Mouse (Mus musculus): ENCODE data around the gene Top1. TPM values are rescaled to one million over a fixed set of nuclear protein-coding genes. Genes with fewer than 3 reads are reported as not detected.

Top1 gene
- total and polyA plus RNA-seq, 3 experiments = 89.8 to 312 (median 91.3) TPM

DNA sequence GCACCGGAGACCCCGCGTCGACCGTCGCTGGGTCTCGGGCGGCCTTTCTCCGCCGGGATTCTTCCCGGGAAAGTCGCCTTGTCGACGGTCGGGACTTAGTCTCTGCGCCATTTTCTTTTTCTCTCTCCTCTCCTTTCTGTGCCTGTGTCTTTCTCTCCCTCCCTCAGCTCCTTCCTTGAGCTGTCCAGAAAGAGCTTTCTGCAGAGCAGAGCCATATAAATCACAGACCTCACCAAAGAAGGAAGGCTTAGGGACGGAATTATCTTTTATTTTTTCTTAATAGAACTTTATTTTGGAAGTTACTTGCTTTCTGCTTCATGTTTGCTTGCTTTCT is 1.1 kb downstream of the Top1 start:
- Histone ChIP-seq H3K4me1 (ENCODE audit: control insufficient read depth in 1 of 2, insufficient read depth in 2 of 2) (peaks cover 0 to 20% of the 10 kb centered on the region in 2 experiments; a peak in 2 of 4 replicates), H3K79me2 (replicated peaks; ENCODE audit: control insufficient read depth, extremely low read depth, insufficient read depth, poor library complexity, severe bottlenecking) (peaks cover 40% of the 10 kb centered on the region), H3K27ac (ENCODE audit: insufficient read depth, low read depth) (peak overlapping the region; percentile 53), H3K4me3 (replicated peaks in 1 of 3; ENCODE audit: low read depth in 2 of 3, low read length in 2 of 3, poor library complexity in 1 of 3) (peak overlapping the region; percentile 85 to 96 (median 92)), H3K36me3 (replicated peaks in 1 of 2; ENCODE audit: control insufficient read depth in 1 of 2, insufficient read depth in 1 of 2, low read length in 1 of 2) (no peaks in the 10 kb centered on the region), H3K4me2 (ENCODE audit: insufficient read depth, low read depth, poor library complexity, severe bottlenecking) (peak overlapping the region; percentile 17; the same call in 1 of the 2 replicates), H3K9me3 (replicated peaks; ENCODE audit: low read length) (no peaks in the 10 kb centered on the region), H3K27me3 (replicated peaks) (no peaks in the 10 kb centered on the region), H3K9ac (ENCODE audit: insufficient read depth, low read depth) (peak overlapping the region; percentile 92)
- dilution Hi-C loops (cut with MboI; ENCODE audit: extremely low pct_ligation_motif_present, extremely low pct_unique_long_range_greater_than_20kb, low sequenced_read_pairs) = no loop called here
- peak; percentile 45 for DNase-seq (ENCODE audit: extremely low read depth)
- in situ Hi-C loops (cut with MboI; ENCODE audit: low pct_ligation_motif_present, low pct_unique_long_range_greater_than_20kb, low sequenced_read_pairs) = no loop called here
- TF ChIP-seq ETS1 (conservative IDR thresholded peaks at IDR 0.05; ENCODE audit: low read depth, low read length) (no peak), E2F4 (IDR thresholded peaks at IDR 0.05; ENCODE audit: insufficient replicate concordance, low read depth, low read length) (no peak), RAD21 (IDR thresholded peaks at IDR 0.05; ENCODE audit: low read depth, low read length) (no peak), USF1 (IDR thresholded peaks at IDR 0.05; ENCODE audit: low read depth, low read length) (no peak), NELFE (IDR thresholded peaks at IDR 0.05; ENCODE audit: low read depth, low read length) (no peak), CHD1 (IDR thresholded peaks at IDR 0.05; ENCODE audit: low read depth, low read length) (no peak; the same call in 1 of the 2 replicates)

DNA sequence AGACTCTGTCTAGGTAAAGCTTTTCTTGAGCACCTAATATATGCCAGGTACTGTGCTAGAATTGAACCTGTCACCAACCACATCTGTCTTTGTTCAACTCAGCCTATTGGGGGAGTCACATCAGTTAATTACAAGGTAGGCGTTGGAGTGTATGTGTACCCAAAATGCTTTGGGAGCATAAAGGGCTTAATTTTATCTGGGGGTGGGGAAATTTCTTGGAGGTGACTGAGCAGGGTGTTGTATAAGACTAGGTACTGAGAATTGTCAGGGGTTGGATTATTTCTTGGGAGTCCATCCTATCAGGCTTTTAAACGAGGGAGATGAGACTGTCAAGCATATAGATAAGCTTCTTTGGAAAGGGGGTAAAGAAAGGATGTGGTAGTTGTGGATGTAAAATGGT is 2.4 kb downstream of the Top1 start:
- Histone ChIP-seq H3K9ac (ENCODE audit: insufficient read depth, low read depth) (peak overlapping the region; percentile 92), H3K27ac (ENCODE audit: insufficient read depth, low read depth) (peak overlapping the region; percentile 56; the same call in 1 of the 2 replicates), H3K27me3 (replicated peaks) (no peaks in the 10 kb centered on the region), H3K4me3 (replicated peaks in 1 of 3; ENCODE audit: low read depth in 2 of 3, low read length in 2 of 3, poor library complexity in 1 of 3) (peak overlapping the region; percentile 63 to 92 (median 85)), H3K36me3 (replicated peaks in 1 of 2; ENCODE audit: control insufficient read depth in 1 of 2, insufficient read depth in 1 of 2, low read length in 1 of 2) (peaks cover 3 to 9% of the 10 kb centered on the region in 2 experiments), H3K9me3 (replicated peaks; ENCODE audit: low read length) (no peaks in the 10 kb centered on the region), H3K79me2 (replicated peaks; ENCODE audit: control insufficient read depth, extremely low read depth, insufficient read depth, poor library complexity, severe bottlenecking) (peaks cover 52% of the 10 kb centered on the region), H3K4me1 (ENCODE audit: control insufficient read depth in 1 of 2, insufficient read depth in 2 of 2) (peaks cover 3 to 26% of the 10 kb centered on the region in 2 experiments; a peak in 2 of 4 replicates), H3K4me2 (ENCODE audit: insufficient read depth, low read depth, poor library complexity, severe bottlenecking) (peak overlapping the region; percentile 99)
- no peak for TF ChIP-seq ZMIZ1 (IDR thresholded peaks at IDR 0.05; ENCODE audit: low read depth, low read length)
- no peak for TF ChIP-seq IRF4 (IDR thresholded peaks at IDR 0.05; ENCODE audit: low read depth, low read length)
- TF ChIP-seq ETS1 (conservative IDR thresholded peaks at IDR 0.05; ENCODE audit: low read depth, low read length) = no peak
- no peak for TF ChIP-seq MAZ (IDR thresholded peaks at IDR 0.05; ENCODE audit: low read depth, low read length)
- no peak for TF ChIP-seq EP300 (IDR thresholded peaks at IDR 0.05; ENCODE audit: low read length)
- DNase-seq (ENCODE audit: extremely low read depth) = peak; percentile 23
- in situ Hi-C loops (cut with MboI; ENCODE audit: low pct_ligation_motif_present, low pct_unique_long_range_greater_than_20kb, low sequenced_read_pairs) (no loop called here), dilution Hi-C loops (cut with MboI; ENCODE audit: extremely low pct_ligation_motif_present, extremely low pct_unique_long_range_greater_than_20kb, low sequenced_read_pairs) (no loop called here)

DNA sequence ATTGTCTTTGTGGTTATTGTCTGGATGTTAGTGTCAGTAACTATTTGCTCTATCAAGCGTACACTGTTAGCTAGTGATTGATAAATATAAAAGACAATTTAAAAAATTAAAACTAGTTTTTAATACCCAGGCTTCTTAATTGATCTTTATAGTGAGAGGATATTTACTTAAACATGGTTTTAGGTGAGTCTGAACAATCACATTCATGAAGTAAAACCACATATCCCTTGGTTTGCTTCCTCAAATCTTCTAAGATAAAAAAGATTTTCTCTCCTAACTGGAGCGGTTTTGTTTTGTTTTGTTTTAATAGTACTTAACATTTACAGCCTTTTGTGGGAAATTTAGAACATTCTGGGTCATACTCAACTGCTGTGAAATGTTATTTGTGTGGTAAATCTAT is 3.4 kb downstream of the Top1 start:
- Histone ChIP-seq H3K4me1 (ENCODE audit: control insufficient read depth in 1 of 2, insufficient read depth in 2 of 2) (peaks cover 6 to 33% of the 10 kb centered on the region in 2 experiments; a peak in 3 of 4 replicates), H3K9me3 (replicated peaks; ENCODE audit: low read length) (no peaks in the 10 kb centered on the region), H3K79me2 (replicated peaks; ENCODE audit: control insufficient read depth, extremely low read depth, insufficient read depth, poor library complexity, severe bottlenecking) (peaks cover 57% of the 10 kb centered on the region), H3K4me3 (replicated peaks in 1 of 3; ENCODE audit: low read depth in 2 of 3, low read length in 2 of 3, poor library complexity in 1 of 3) (peak overlapping the region; percentile 49 to 92 (median 85)), H3K36me3 (replicated peaks in 1 of 2; ENCODE audit: control insufficient read depth in 1 of 2, insufficient read depth in 1 of 2, low read length in 1 of 2) (peaks cover 9 to 16% of the 10 kb centered on the region in 2 experiments), H3K4me2 (ENCODE audit: insufficient read depth, low read depth, poor library complexity, severe bottlenecking) (peak overlapping the region; percentile 73), H3K27ac (ENCODE audit: insufficient read depth, low read depth) (no peak overlapping the region), H3K9ac (ENCODE audit: insufficient read depth, low read depth) (peak overlapping the region; percentile 92), H3K27me3 (replicated peaks) (no peaks in the 10 kb centered on the region)
- no peak for TF ChIP-seq MYC (IDR thresholded peaks at IDR 0.05; ENCODE audit: low read depth, low read length)
- TF ChIP-seq USF1 (IDR thresholded peaks at IDR 0.05; ENCODE audit: low read depth, low read length) = no peak
- TF ChIP-seq KAT2A (IDR thresholded peaks at IDR 0.05; ENCODE audit: insufficient replicate concordance, low read length) = no peak
- peak; percentile 55; the same call in 1 of the 2 replicates for TF ChIP-seq SIN3A (IDR thresholded peaks at IDR 0.05; ENCODE audit: low read length)
- no peak for TF ChIP-seq PAX5 (IDR thresholded peaks at IDR 0.05; ENCODE audit: low read length)
- no peak for TF ChIP-seq RCOR1 (conservative IDR thresholded peaks at IDR 0.05; ENCODE audit: low read depth, low read length)
- no peak for TF ChIP-seq UBTF (IDR thresholded peaks at IDR 0.05; ENCODE audit: low read depth, low read length)
- in situ Hi-C loops (cut with MboI; ENCODE audit: low pct_ligation_motif_present, low pct_unique_long_range_greater_than_20kb, low sequenced_read_pairs) (no loop called here), dilution Hi-C loops (cut with MboI; ENCODE audit: extremely low pct_ligation_motif_present, extremely low pct_unique_long_range_greater_than_20kb, low sequenced_read_pairs) (no loop called here)
- DNase-seq (ENCODE audit: extremely low read depth) = no peak

Measured in CH12.LX (cell line).